Mouse (Mus musculus): ENCODE results near the gene Pde5a.

The Pde5a gene

GRCm38 (mm10) chr3:122728852-122729600, at the start of gene Pde5a:
Pde5a (plus strand) TSS chr3:122728947.
- in situ Hi-C loops (cut with MboI, MseI): no loop called here

GRCm38 (mm10) chr3:122680851-122681250, 47.9 kb upstream of the Pde5a start:
- in situ Hi-C loops (cut with MboI, MseI): no loop called here

GRCm38 (mm10) chr3:122682352-122682751, 46.4 kb upstream of the Pde5a start:
- in situ Hi-C loops (cut with MboI, MseI): no loop called here

- in situ Hi-C loops (cut with MboI, MseI): no loop called here
Measured at GRCm38 (mm10) chr3:122684832-122685231, 43.9 kb upstream of the Pde5a start.

GRCm38 (mm10) chr3:122693039-122693438, 35.7 kb upstream of the Pde5a start:
- in situ Hi-C loops (cut with MboI, MseI): no loop called here

GRCm38 (mm10) chr3:122695870-122696269, 32.9 kb upstream of the Pde5a start:
- in situ Hi-C loops (cut with MboI, MseI): no loop called here

GRCm38 (mm10) chr3:122696672-122697071, 32.1 kb upstream of the Pde5a start:
- in situ Hi-C loops (cut with MboI, MseI): no loop called here

GRCm38 (mm10) chr3:122704209-122704608, 24.5 kb upstream of the Pde5a start:
- in situ Hi-C loops (cut with MboI, MseI): no loop called here

- in situ Hi-C loops (cut with MboI, MseI): no loop called here
Measured at GRCm38 (mm10) chr3:122705246-122705645, 23.5 kb upstream of the Pde5a start.

GRCm38 (mm10) chr3:122708485-122708884, 20.3 kb upstream of the Pde5a start:
- in situ Hi-C loops (cut with MboI, MseI): no loop called here

GRCm38 (mm10) chr3:122710141-122710540, 18.6 kb upstream of the Pde5a start:
- in situ Hi-C loops (cut with MboI, MseI): no loop called here

- in situ Hi-C loops (cut with MboI, MseI): no loop called here
Measured at GRCm38 (mm10) chr3:122718631-122719030, 10.1 kb upstream of the Pde5a start.

- in situ Hi-C loops (cut with MboI, MseI): no loop called here
Measured at GRCm38 (mm10) chr3:122721522-122721921, 7.2 kb upstream of the Pde5a start.

- in situ Hi-C loops (cut with MboI, MseI): no loop called here
Measured at GRCm38 (mm10) chr3:122729601-122729959, 833 bp downstream of the Pde5a start.

- in situ Hi-C loops (cut with MboI, MseI): no loop called here
Measured at GRCm38 (mm10) chr3:122729960-122730740, 1.4 kb downstream of the Pde5a start.

- in situ Hi-C loops (cut with MboI, MseI): no loop called here
Measured at GRCm38 (mm10) chr3:122730741-122731235, 2.0 kb downstream of the Pde5a start.

- in situ Hi-C loops (cut with MboI, MseI): no loop called here
Measured at GRCm38 (mm10) chr3:122733806-122734205, 5.1 kb downstream of the Pde5a start.

GRCm38 (mm10) chr3:122734329-122734728, 5.6 kb downstream of the Pde5a start:
- in situ Hi-C loops (cut with MboI, MseI): no loop called here

GRCm38 (mm10) chr3:122739460-122739859, 10.7 kb downstream of the Pde5a start:
- in situ Hi-C loops (cut with MboI, MseI): no loop called here

GRCm38 (mm10) chr3:122744265-122744664, 15.5 kb downstream of the Pde5a start:
- in situ Hi-C loops (cut with MboI, MseI): no loop called here

- in situ Hi-C loops (cut with MboI, MseI): no loop called here
Measured at GRCm38 (mm10) chr3:122747921-122748700, 19.4 kb downstream of the Pde5a start.

- in situ Hi-C loops (cut with MboI, MseI): no loop called here
Measured at GRCm38 (mm10) chr3:122763240-122763761, 34.6 kb downstream of the Pde5a start.

All from T-helper 17 cell (primary cell).